Mouse (Mus musculus): ENCODE measurements at regions not wholly inside any gene's neighbourhood (a gene's known extent, or its start where the extent isn't known, plus 50 kb on each side); places are given as distances from the start of the nearest gene placed in this dataset.
"Not testable (repeated sequence)": the region's sequence is repeated elsewhere in the genome, so short reads cannot be mapped to it uniquely, and the experiment has no call there.

- WGBS: 76% methylated on average over 3 of the region's 3 CpGs
- no peaks in the 10 kb centered on the region for H3K36me3 ChIP-seq (ENCODE audit: control insufficient read depth, insufficient read depth, low read length)
- TF ChIP-seq CTCF (IDR thresholded peaks at IDR 0.05; ENCODE audit: extremely low read depth, insufficient read length, insufficient replicate concordance, low read depth, low read length): no peak
- no peak for TF ChIP-seq POLR2A (IDR thresholded peaks at IDR 0.05; ENCODE audit: low read depth, low read length)
- no peak overlapping the region for H3K4me3 ChIP-seq (ENCODE audit: low read depth, low read length)
- no peaks in the 10 kb centered on the region for H3K4me1 ChIP-seq (ENCODE audit: control insufficient read depth, insufficient read depth, insufficient read length, low read length)
- no peak overlapping the region for H3K27ac ChIP-seq (ENCODE audit: insufficient read depth, low read depth, low read length)
- H3K27me3 ChIP-seq (ENCODE audit: control insufficient read depth, insufficient read depth, low read length): no peaks in the 10 kb centered on the region
Measured at GRCm38 (mm10) chr16:86188966-86189365, 287.3 kb upstream of the Adamts5 start.

DNA sequence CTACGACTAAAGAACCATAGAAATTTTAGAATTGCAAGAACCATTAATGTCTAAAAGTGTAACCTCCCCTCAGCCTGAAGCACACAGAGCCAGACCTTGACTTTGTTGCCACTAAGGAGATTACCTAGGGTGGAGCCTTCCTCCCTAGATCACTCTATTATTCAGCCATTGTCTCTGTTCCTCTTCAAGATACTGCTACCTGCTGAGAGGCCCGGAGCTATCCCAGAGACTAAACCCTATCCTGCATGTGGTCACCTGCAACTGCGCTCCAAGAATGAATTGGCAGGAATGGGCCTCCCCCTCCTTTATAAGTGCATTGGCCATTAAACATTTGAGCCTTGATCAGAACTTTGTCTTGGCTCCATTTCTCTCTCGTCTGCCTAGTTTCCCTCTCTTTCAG, 286.0 kb upstream of the Adamts5 start:
- H3K4me3 ChIP-seq (ENCODE audit: low read depth, low read length); H3K27me3 ChIP-seq (ENCODE audit: control insufficient read depth, insufficient read depth, low read length); H3K36me3 ChIP-seq (ENCODE audit: control insufficient read depth, insufficient read depth, low read length); H3K4me1 ChIP-seq (ENCODE audit: control insufficient read depth, insufficient read depth, insufficient read length, low read length); H3K27ac ChIP-seq (ENCODE audit: insufficient read depth, low read depth, low read length): not testable (repeated sequence)
- WGBS: 59% methylated on average over 4 of the region's 4 CpGs

GRCm38 (mm10) chr16:86159021-86159815, 257.6 kb upstream of the Adamts5 start:
- WGBS: 77% methylated on average over 4 of the region's 4 CpGs
- TF ChIP-seq CTCF (IDR thresholded peaks at IDR 0.05; ENCODE audit: extremely low read depth, insufficient read length, insufficient replicate concordance, low read depth, low read length) (no peak), POLR2A (IDR thresholded peaks at IDR 0.05; ENCODE audit: low read depth, low read length) (no peak)
- no peaks in the 10 kb centered on the region for H3K27me3 ChIP-seq (ENCODE audit: control insufficient read depth, insufficient read depth, low read length)
- no peak overlapping the region for H3K27ac ChIP-seq (ENCODE audit: insufficient read depth, low read depth, low read length)
- no peaks in the 10 kb centered on the region for H3K4me1 ChIP-seq (ENCODE audit: control insufficient read depth, insufficient read depth, insufficient read length, low read length)
- H3K36me3 ChIP-seq (ENCODE audit: control insufficient read depth, insufficient read depth, low read length): no peaks in the 10 kb centered on the region
- H3K4me3 ChIP-seq (ENCODE audit: low read depth, low read length): no peak overlapping the region

DNA sequence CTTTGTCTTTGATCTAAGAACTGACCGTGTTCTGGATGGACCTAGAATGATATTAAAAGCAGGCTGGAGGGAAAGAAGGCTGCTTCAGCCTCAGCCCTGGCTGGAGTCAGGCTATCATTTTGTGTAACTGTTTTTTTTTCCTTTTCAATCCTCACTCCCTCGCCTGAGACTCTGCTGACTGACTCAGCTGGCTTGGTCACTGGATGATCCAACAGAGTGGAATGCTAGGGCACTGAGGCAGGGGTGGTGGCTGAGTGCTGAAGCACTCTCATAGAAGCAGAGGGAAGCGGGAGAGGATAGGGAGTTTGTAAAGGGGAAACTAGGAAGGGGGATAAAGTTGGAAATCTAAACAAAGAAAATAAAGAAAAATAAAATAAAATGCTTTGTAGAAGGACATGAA, 236.5 kb upstream of the Adamts5 start:
- Histone ChIP-seq H3K27me3 (ENCODE audit: control insufficient read depth, insufficient read depth, low read length) (no peaks in the 10 kb centered on the region), H3K27ac (ENCODE audit: insufficient read depth, low read depth, low read length) (no peak overlapping the region), H3K36me3 (ENCODE audit: control insufficient read depth, insufficient read depth, low read length) (no peaks in the 10 kb centered on the region), H3K4me1 (ENCODE audit: control insufficient read depth, insufficient read depth, insufficient read length, low read length) (no peaks in the 10 kb centered on the region), H3K4me3 (ENCODE audit: low read depth, low read length) (no peak overlapping the region)
- TF ChIP-seq POLR2A (IDR thresholded peaks at IDR 0.05; ENCODE audit: low read depth, low read length) (no peak), CTCF (IDR thresholded peaks at IDR 0.05; ENCODE audit: extremely low read depth, insufficient read length, insufficient replicate concordance, low read depth, low read length) (no peak)
- 53% methylated on average over 3 of the region's 3 CpGs for WGBS

GRCm38 (mm10) chr16:86136169-86136568, 234.5 kb upstream of the Adamts5 start:
- 65% methylated on average over 3 of the region's 3 CpGs for WGBS
- H3K36me3 ChIP-seq (ENCODE audit: control insufficient read depth, insufficient read depth, low read length): no peaks in the 10 kb centered on the region

GRCm38 (mm10) chr16:86127391-86127790, 225.8 kb upstream of the Adamts5 start:
- WGBS: 80% methylated on average over 4 of the region's 4 CpGs
- H3K4me3 ChIP-seq (ENCODE audit: low read depth, low read length): no peak overlapping the region
- no peak overlapping the region for H3K27ac ChIP-seq (ENCODE audit: insufficient read depth, low read depth, low read length)
- H3K4me1 ChIP-seq (ENCODE audit: control insufficient read depth, insufficient read depth, insufficient read length, low read length): no peaks in the 10 kb centered on the region
- no peaks in the 10 kb centered on the region for H3K36me3 ChIP-seq (ENCODE audit: control insufficient read depth, insufficient read depth, low read length)
- H3K27me3 ChIP-seq (ENCODE audit: control insufficient read depth, insufficient read depth, low read length): no peaks in the 10 kb centered on the region
- TF ChIP-seq POLR2A (IDR thresholded peaks at IDR 0.05; ENCODE audit: low read depth, low read length): no peak

More at GRCm38 (mm10) chr16:86136169-86136568, 234.5 kb upstream of the Adamts5 start:
- H3K27ac ChIP-seq (ENCODE audit: insufficient read depth, low read depth, low read length): no peak overlapping the region
- H3K4me3 ChIP-seq (ENCODE audit: low read depth, low read length): no peak overlapping the region
- no peaks in the 10 kb centered on the region for H3K27me3 ChIP-seq (ENCODE audit: control insufficient read depth, insufficient read depth, low read length)
- no peak for TF ChIP-seq CTCF (IDR thresholded peaks at IDR 0.05; ENCODE audit: extremely low read depth, insufficient read length, insufficient replicate concordance, low read depth, low read length)
- TF ChIP-seq POLR2A (IDR thresholded peaks at IDR 0.05; ENCODE audit: low read depth, low read length): no peak
- H3K4me1 ChIP-seq (ENCODE audit: control insufficient read depth, insufficient read depth, insufficient read length, low read length): no peaks in the 10 kb centered on the region

GRCm38 (mm10) chr16:86124182-86124581, 222.6 kb upstream of the Adamts5 start:
- Histone ChIP-seq H3K36me3 (ENCODE audit: control insufficient read depth, insufficient read depth, low read length) (no peaks in the 10 kb centered on the region), H3K27me3 (ENCODE audit: control insufficient read depth, insufficient read depth, low read length) (no peaks in the 10 kb centered on the region), H3K4me1 (ENCODE audit: control insufficient read depth, insufficient read depth, insufficient read length, low read length) (no peaks in the 10 kb centered on the region), H3K4me3 (ENCODE audit: low read depth, low read length) (no peak overlapping the region), H3K27ac (ENCODE audit: insufficient read depth, low read depth, low read length) (no peak overlapping the region)
- WGBS: 67% methylated on average over 1 of the region's 1 CpGs
- no peak for TF ChIP-seq CTCF (IDR thresholded peaks at IDR 0.05; ENCODE audit: extremely low read depth, insufficient read length, insufficient replicate concordance, low read depth, low read length)
- TF ChIP-seq POLR2A (IDR thresholded peaks at IDR 0.05; ENCODE audit: low read depth, low read length): no peak
